Mouse (Mus musculus): ENCODE measurements around the gene Adarb2. TPM values are rescaled to one million over a fixed set of nuclear protein-coding genes. Genes with fewer than 3 reads are reported as not detected.
"Not testable (repeated sequence)": the region's sequence is repeated elsewhere in the genome, so short reads cannot be mapped to it uniquely, and the experiment has no call there.

Adarb2 gene
- polyA plus RNA-seq, 1 experiment from 2014 or later: 0.29 TPM

- WGBS: 75% methylated on average over 2 of the region's 2 CpGs
- no peak overlapping the region for H3K4me2 ChIP-seq (ENCODE audit: low read depth, low read length)
- H3K4me3 ChIP-seq (ENCODE audit: low read length): no peak overlapping the region
- no peaks in the 10 kb centered on the region for H3K9me3 ChIP-seq (ENCODE audit: control insufficient read depth, low read length)
- H3K9ac ChIP-seq (ENCODE audit: low read length): no peak overlapping the region
- H3K36me3 ChIP-seq (ENCODE audit: control insufficient read depth, insufficient read depth, low read length): no peaks in the 10 kb centered on the region
- no peak for ATAC-seq (ENCODE audit: low read depth)
- no peaks in the 10 kb centered on the region for H3K27me3 ChIP-seq (ENCODE audit: control insufficient read depth, insufficient read depth, low read depth, low read length)
- no peaks in the 10 kb centered on the region for H3K4me1 ChIP-seq (replicated peaks; ENCODE audit: control insufficient read depth, insufficient read depth, low read length)
- H3K27ac ChIP-seq (ENCODE audit: low read length): no peak overlapping the region
Measured at GRCm38 (mm10) chr13:8605645-8606044, 403.0 kb downstream of the Adarb2 start.

GRCm38 (mm10) chr13:8608040-8608439 lies 405.4 kb downstream of the Adarb2 start:
- WGBS: 45% methylated on average over 12 of the region's 12 CpGs
- no peaks in the 10 kb centered on the region for H3K9me3 ChIP-seq (ENCODE audit: control insufficient read depth, low read length)
- H3K36me3 ChIP-seq (ENCODE audit: control insufficient read depth, insufficient read depth, low read length): no peaks in the 10 kb centered on the region
- no peak for ATAC-seq (ENCODE audit: low read depth)
- H3K4me1 ChIP-seq (replicated peaks; ENCODE audit: control insufficient read depth, insufficient read depth, low read length): no peaks in the 10 kb centered on the region
- H3K9ac ChIP-seq (ENCODE audit: low read length): no peak overlapping the region
- H3K4me3 ChIP-seq (ENCODE audit: low read length): no peak overlapping the region
- H3K27me3 ChIP-seq (ENCODE audit: control insufficient read depth, insufficient read depth, low read depth, low read length): no peaks in the 10 kb centered on the region
- no peak overlapping the region for H3K27ac ChIP-seq (ENCODE audit: low read length)
- H3K4me2 ChIP-seq (ENCODE audit: low read depth, low read length): no peak overlapping the region

GRCm38 (mm10) chr13:8608918-8609317 lies 406.3 kb downstream of the Adarb2 start:
- not testable (repeated sequence) for H3K27me3 ChIP-seq (ENCODE audit: control insufficient read depth, insufficient read depth, low read depth, low read length); H3K4me2 ChIP-seq (ENCODE audit: low read depth, low read length); ATAC-seq (ENCODE audit: low read depth); H3K9ac ChIP-seq (ENCODE audit: low read length); H3K27ac ChIP-seq (ENCODE audit: low read length); H3K9me3 ChIP-seq (ENCODE audit: control insufficient read depth, low read length); H3K4me1 ChIP-seq (replicated peaks; ENCODE audit: control insufficient read depth, insufficient read depth, low read length); H3K36me3 ChIP-seq (ENCODE audit: control insufficient read depth, insufficient read depth, low read length); H3K4me3 ChIP-seq (ENCODE audit: low read length)
- 85% methylated on average over 6 of the region's 6 CpGs for WGBS

- 78% methylated on average over 8 of the region's 8 CpGs for WGBS
- Histone ChIP-seq H3K36me3 (ENCODE audit: control insufficient read depth, insufficient read depth, low read length) (no peaks in the 10 kb centered on the region), H3K9me3 (ENCODE audit: control insufficient read depth, low read length) (no peaks in the 10 kb centered on the region), H3K9ac (ENCODE audit: low read length) (no peak overlapping the region), H3K27ac (ENCODE audit: low read length) (no peak overlapping the region), H3K27me3 (ENCODE audit: control insufficient read depth, insufficient read depth, low read depth, low read length) (no peaks in the 10 kb centered on the region), H3K4me2 (ENCODE audit: low read depth, low read length) (no peak overlapping the region), H3K4me1 (replicated peaks; ENCODE audit: control insufficient read depth, insufficient read depth, low read length) (no peaks in the 10 kb centered on the region), H3K4me3 (ENCODE audit: low read length) (no peak overlapping the region)
- no peak for ATAC-seq (ENCODE audit: low read depth)
Measured at GRCm38 (mm10) chr13:8610956-8611355, 408.3 kb downstream of the Adarb2 start.

GRCm38 (mm10) chr13:8612618-8613391 lies 410.1 kb downstream of the Adarb2 start:
- no peaks in the 10 kb centered on the region for H3K36me3 ChIP-seq (ENCODE audit: control insufficient read depth, insufficient read depth, low read length)
- no peaks in the 10 kb centered on the region for H3K27me3 ChIP-seq (ENCODE audit: control insufficient read depth, insufficient read depth, low read depth, low read length)
- H3K4me3 ChIP-seq (ENCODE audit: low read length): no peak overlapping the region
- 63% methylated on average over 14 of the region's 14 CpGs for WGBS
- H3K4me2 ChIP-seq (ENCODE audit: low read depth, low read length): no peak overlapping the region
- H3K9ac ChIP-seq (ENCODE audit: low read length): no peak overlapping the region
- H3K4me1 ChIP-seq (replicated peaks; ENCODE audit: control insufficient read depth, insufficient read depth, low read length): no peaks in the 10 kb centered on the region
- H3K9me3 ChIP-seq (ENCODE audit: control insufficient read depth, low read length): no peaks in the 10 kb centered on the region
- no peak overlapping the region for H3K27ac ChIP-seq (ENCODE audit: low read length)
- no peak for ATAC-seq (ENCODE audit: low read depth)

GRCm38 (mm10) chr13:8616685-8617084 lies 414.0 kb downstream of the Adarb2 start:
- ATAC-seq (ENCODE audit: low read depth): no peak
- 62% methylated on average over 1 of the region's 1 CpGs for WGBS
- H3K27ac ChIP-seq (ENCODE audit: low read length): no peak overlapping the region
- no peak overlapping the region for H3K9ac ChIP-seq (ENCODE audit: low read length)
- H3K4me3 ChIP-seq (ENCODE audit: low read length): no peak overlapping the region
- no peaks in the 10 kb centered on the region for H3K36me3 ChIP-seq (ENCODE audit: control insufficient read depth, insufficient read depth, low read length)
- H3K9me3 ChIP-seq (ENCODE audit: control insufficient read depth, low read length): no peaks in the 10 kb centered on the region
- H3K27me3 ChIP-seq (ENCODE audit: control insufficient read depth, insufficient read depth, low read depth, low read length): no peaks in the 10 kb centered on the region
- H3K4me1 ChIP-seq (replicated peaks; ENCODE audit: control insufficient read depth, insufficient read depth, low read length): no peaks in the 10 kb centered on the region
- no peak overlapping the region for H3K4me2 ChIP-seq (ENCODE audit: low read depth, low read length)

GRCm38 (mm10) chr13:8622263-8622662 lies 419.6 kb downstream of the Adarb2 start:
- ATAC-seq (ENCODE audit: low read depth): no peak
- WGBS: 75% methylated on average over 2 of the region's 2 CpGs
- H3K36me3 ChIP-seq (ENCODE audit: control insufficient read depth, insufficient read depth, low read length): no peaks in the 10 kb centered on the region
- H3K9me3 ChIP-seq (ENCODE audit: control insufficient read depth, low read length): no peaks in the 10 kb centered on the region
- no peaks in the 10 kb centered on the region for H3K4me1 ChIP-seq (replicated peaks; ENCODE audit: control insufficient read depth, insufficient read depth, low read length)
- no peak overlapping the region for H3K4me3 ChIP-seq (ENCODE audit: low read length)
- H3K27ac ChIP-seq (ENCODE audit: low read length): no peak overlapping the region
- no peak overlapping the region for H3K4me2 ChIP-seq (ENCODE audit: low read depth, low read length)
- no peaks in the 10 kb centered on the region for H3K27me3 ChIP-seq (ENCODE audit: control insufficient read depth, insufficient read depth, low read depth, low read length)
- H3K9ac ChIP-seq (ENCODE audit: low read length): no peak overlapping the region

GRCm38 (mm10) chr13:8629565-8629964 lies 426.9 kb downstream of the Adarb2 start:
- Histone ChIP-seq H3K36me3 (ENCODE audit: control insufficient read depth, insufficient read depth, low read length) (no peaks in the 10 kb centered on the region), H3K27me3 (ENCODE audit: control insufficient read depth, insufficient read depth, low read depth, low read length) (no peaks in the 10 kb centered on the region), H3K9ac (ENCODE audit: low read length) (no peak overlapping the region), H3K4me1 (replicated peaks; ENCODE audit: control insufficient read depth, insufficient read depth, low read length) (peaks cover 4% of the 10 kb centered on the region; the same call in 1 of the 2 replicates), H3K9me3 (ENCODE audit: control insufficient read depth, low read length) (no peaks in the 10 kb centered on the region), H3K4me3 (ENCODE audit: low read length) (no peak overlapping the region), H3K4me2 (ENCODE audit: low read depth, low read length) (no peak overlapping the region), H3K27ac (ENCODE audit: low read length) (no peak overlapping the region)
- no peak for ATAC-seq (ENCODE audit: low read depth)
- WGBS: 75% methylated on average over 6 of the region's 6 CpGs

- H3K27me3 ChIP-seq (ENCODE audit: control insufficient read depth, insufficient read depth, low read depth, low read length): no peaks in the 10 kb centered on the region
- no peak overlapping the region for H3K27ac ChIP-seq (ENCODE audit: low read length)
- no peaks in the 10 kb centered on the region for H3K9me3 ChIP-seq (ENCODE audit: control insufficient read depth, low read length)
- H3K9ac ChIP-seq (ENCODE audit: low read length): no peak overlapping the region
- peaks cover 4% of the 10 kb centered on the region; the same call in 1 of the 2 replicates for H3K4me1 ChIP-seq (replicated peaks; ENCODE audit: control insufficient read depth, insufficient read depth, low read length)
- no peaks in the 10 kb centered on the region for H3K36me3 ChIP-seq (ENCODE audit: control insufficient read depth, insufficient read depth, low read length)
- H3K4me2 ChIP-seq (ENCODE audit: low read depth, low read length): no peak overlapping the region
- 71% methylated on average over 1 of the region's 1 CpGs for WGBS
- no peak overlapping the region for H3K4me3 ChIP-seq (ENCODE audit: low read length)
- ATAC-seq (ENCODE audit: low read depth): no peak
Measured at GRCm38 (mm10) chr13:8631618-8632017, 429.0 kb downstream of the Adarb2 start.
